Mouse (Mus musculus) E14TG2a.4 (cell line): ENCODE data around the gene Prkce.
A peak's percentile ranks its signal among the peaks of the same experiment; 100 is the strongest.

Experiments used
- H3K27me3 ChIP-seq: 2 replicates; pipeline ENCODE4 v1.6.1; 2014; ENCODE audit warnings: low read length, control low read depth; ENCODE audit not compliant: insufficient read depth
- H3K36me3 ChIP-seq: 2 replicates; pipeline ENCODE4 v1.6.1; 2014; ENCODE audit warnings: low read length, control low read depth; ENCODE audit not compliant: insufficient read depth
- H3K4me1 ChIP-seq: replicated peaks from 2 replicates; pipeline ENCODE4 v1.6.1; 2014; ENCODE audit warnings: low read depth, low read length, control low read depth
- H3K4me3 ChIP-seq: replicated peaks from 2 replicates; pipeline ENCODE4 v1.5.1; 2014; ENCODE audit warnings: mild to moderate bottlenecking, low read length
- H3K9me3 ChIP-seq: 2 replicates; pipeline ENCODE4 v1.6.1; 2014; ENCODE audit warnings: low read length, control low read depth
- CTCF ChIP-seq: conservative IDR thresholded peaks from 2 replicates; pipeline ENCODE4 v1.5.1; 2014; ENCODE audit warnings: low read length
- NANOG ChIP-seq: IDR thresholded peaks from 2 replicates; pipeline ENCODE4 v1.6.1; 2014; ENCODE audit warnings: borderline replicate concordance, low read length, mixed read lengths
- POU5F1 ChIP-seq: IDR thresholded peaks from 2 replicates; pipeline ENCODE4 v1.6.1; 2014; ENCODE audit warnings: low read length, borderline replicate concordance

The Prkce gene

GRCm38 (mm10) chr17:86487450-86487849 is 319.9 kb downstream of the Prkce start:
- Histone ChIP-seq H3K4me3 (no peak overlapping the region), H3K9me3 (0 out of 2 replicates have a peak, but pooled peaks cover 3% of the 10 kb centered on the region), H3K27me3 (peaks cover 3% of the 10 kb centered on the region; the same call in 1 of the 2 replicates), H3K4me1 (no peaks in the 10 kb centered on the region), H3K36me3 (no peaks in the 10 kb centered on the region)
- TF ChIP-seq NANOG (no peak), POU5F1 (no peak), CTCF (no peak)

GRCm38 (mm10) chr17:86489827-86490226 is 322.2 kb downstream of the Prkce start:
- no peaks in the 10 kb centered on the region for H3K4me1 ChIP-seq
- 0 out of 2 replicates have a peak, but pooled peaks cover 3% of the 10 kb centered on the region for H3K9me3 ChIP-seq
- H3K27me3 ChIP-seq, result 0 out of 2 replicates have a peak, but pooled peaks cover 3% of the 10 kb centered on the region
- H3K4me3 ChIP-seq, result no peak overlapping the region
- H3K36me3 ChIP-seq, result no peaks in the 10 kb centered on the region
- TF ChIP-seq CTCF, result no peak
- no peak for TF ChIP-seq POU5F1
- no peak for TF ChIP-seq NANOG

GRCm38 (mm10) chr17:86492376-86492775 is 324.8 kb downstream of the Prkce start:
- Histone ChIP-seq H3K9me3 (0 out of 2 replicates have a peak, but pooled peaks cover 3% of the 10 kb centered on the region), H3K27me3 (0 out of 2 replicates have a peak, but pooled peaks cover 3% of the 10 kb centered on the region), H3K4me3 (no peak overlapping the region), H3K4me1 (no peaks in the 10 kb centered on the region), H3K36me3 (no peaks in the 10 kb centered on the region)
- TF ChIP-seq CTCF (no peak), NANOG (no peak), POU5F1 (no peak)

GRCm38 (mm10) chr17:86493891-86494420 is 326.4 kb downstream of the Prkce start:
- H3K4me3 ChIP-seq, result no peak overlapping the region
- H3K4me1 ChIP-seq, result no peaks in the 10 kb centered on the region
- no peaks in the 10 kb centered on the region for H3K36me3 ChIP-seq
- H3K9me3 ChIP-seq, result 0 out of 2 replicates have a peak, but pooled peaks cover 3% of the 10 kb centered on the region
- no peak for TF ChIP-seq NANOG
- TF ChIP-seq POU5F1, result no peak
- no peak for TF ChIP-seq CTCF
- H3K27me3 ChIP-seq, result 0 out of 2 replicates have a peak, but pooled peaks cover 3% of the 10 kb centered on the region

- Histone ChIP-seq H3K4me3 (no peak overlapping the region), H3K27me3 (0 out of 2 replicates have a peak, but pooled peaks cover 3% of the 10 kb centered on the region), H3K4me1 (no peaks in the 10 kb centered on the region), H3K9me3 (0 out of 2 replicates have a peak, but pooled peaks cover 3% of the 10 kb centered on the region), H3K36me3 (no peaks in the 10 kb centered on the region)
- TF ChIP-seq CTCF, result no peak
Observed at GRCm38 (mm10) chr17:86494494-86494893, 326.9 kb downstream of the Prkce start.

- Histone ChIP-seq H3K36me3 (no peaks in the 10 kb centered on the region), H3K9me3 (0 out of 2 replicates have a peak, but pooled peaks cover 3% of the 10 kb centered on the region), H3K4me3 (no peak overlapping the region), H3K4me1 (no peaks in the 10 kb centered on the region), H3K27me3 (0 out of 2 replicates have a peak, but pooled peaks cover 3% of the 10 kb centered on the region)
- TF ChIP-seq CTCF (no peak), POU5F1 (no peak), NANOG (no peak)
Observed at GRCm38 (mm10) chr17:86494895-86495294, 327.3 kb downstream of the Prkce start.

GRCm38 (mm10) chr17:86496123-86496771 is 328.7 kb downstream of the Prkce start:
- no peaks in the 10 kb centered on the region for H3K4me1 ChIP-seq
- H3K9me3 ChIP-seq, result 0 out of 2 replicates have a peak, but pooled peaks cover 3% of the 10 kb centered on the region
- TF ChIP-seq CTCF (peak; percentile 58), NANOG (no peak)
- no peaks in the 10 kb centered on the region for H3K36me3 ChIP-seq
- no peak overlapping the region for H3K4me3 ChIP-seq
- H3K27me3 ChIP-seq, result no peaks in the 10 kb centered on the region

GRCm38 (mm10) chr17:86497302-86497701 is 329.7 kb downstream of the Prkce start:
- Histone ChIP-seq H3K36me3 (no peaks in the 10 kb centered on the region), H3K4me1 (no peaks in the 10 kb centered on the region), H3K4me3 (no peak overlapping the region), H3K9me3 (no peaks in the 10 kb centered on the region), H3K27me3 (no peaks in the 10 kb centered on the region)
- TF ChIP-seq NANOG (no peak), CTCF (no peak), POU5F1 (no peak)
